ENCODE assay signal across 9 mouse cellular contexts in genomic region chr9:41391591-41392320, GRCm38 (mm10).
DNase-seq lines count a peak whose midpoint lies in the region; ATAC-seq and TF ChIP-seq lines count a peak whose summit lies in the region.
"Had no signal": no experiment of that assay in that cellular context is flagged by ENCODE, and none has a peak within 500 bp of the region (broad histone marks: within the 10 kb centered on the region; RNA-seq: fewer than 3 reads in every experiment).

No protein-coding gene starts in this region.

- no peak overlapping the region for H3K4me3 ChIP-seq in heart, adult 2 months
- H3K4me3 ChIP-seq in hindbrain, embryonic 15.5 days = no peak overlapping the region
- H3K4me3 ChIP-seq in midbrain, embryonic 13.5 days (replicated peaks) = no peak overlapping the region
- no peak overlapping the region for H3K4me3 ChIP-seq in heart, embryonic 12.5 days

- 52% methylated on average over 6 of the region's 6 CpGs for WGBS in heart, adult 2 months
- 31% methylated on average over 6 of the region's 6 CpGs for WGBS in hindbrain, embryonic 15.5 days
- WGBS in midbrain, embryonic 13.5 days = 42% methylated on average over 6 of the region's 6 CpGs
- 57% methylated on average over 6 of the region's 6 CpGs for WGBS in heart, embryonic 12.5 days

- no peak overlapping the region for H3K9ac ChIP-seq in heart, adult 2 months (ENCODE audit: low read depth, low read length)
- H3K9ac ChIP-seq in hindbrain, embryonic 15.5 days = no peak overlapping the region
- no peak overlapping the region for H3K9ac ChIP-seq in midbrain, embryonic 13.5 days (replicated peaks)
- H3K9ac ChIP-seq in heart, embryonic 12.5 days = no peak overlapping the region

- no peaks in the 10 kb centered on the region for H3K36me3 ChIP-seq in heart, adult 2 months (ENCODE audit: control insufficient read depth, insufficient read depth, low read length)
- H3K36me3 ChIP-seq in hindbrain, embryonic 15.5 days = peaks cover 12% of the 10 kb centered on the region
- peaks cover 36% of the 10 kb centered on the region for H3K36me3 ChIP-seq in midbrain, embryonic 13.5 days
- H3K36me3 ChIP-seq in heart, embryonic 12.5 days = peaks cover 10% of the 10 kb centered on the region

- H3K79me2 ChIP-seq in heart, adult 2 months (replicated peaks; ENCODE audit: control insufficient read depth, insufficient read depth, low read length) = no peaks in the 10 kb centered on the region

- DNase-seq in heart, adult 2 months = no peak
- no peak for DNase-seq in heart, adult 9 months (ENCODE audit: low spot score in 2 of 2)
- DNase-seq in brain, embryonic 14.5 days (ENCODE audit: low read depth) = peak; percentile 73
- DNase-seq in thymus, postnatal 0 days (ENCODE audit: low spot score) = no peak
- DNase-seq in gastrocnemius, postnatal 10 days = no peak

- H3K27ac ChIP-seq in heart, adult 2 months = no peak overlapping the region
- peak overlapping the region; percentile 70 for H3K27ac ChIP-seq in hindbrain, embryonic 15.5 days (replicated peaks)
- H3K27ac ChIP-seq in midbrain, embryonic 13.5 days = peak overlapping the region; percentile 27
- no peak overlapping the region for H3K27ac ChIP-seq in heart, embryonic 12.5 days (ENCODE audit: poor library complexity, severe bottlenecking)
- H3K27ac ChIP-seq: stomach, postnatal 0 days had no signal

- no peak for TF ChIP-seq EP300 in heart, adult 2 months (IDR thresholded peaks at IDR 0.05; ENCODE audit: insufficient read depth, low read depth, low read length)

- H3K4me1 ChIP-seq in heart, adult 2 months (ENCODE audit: control insufficient read depth, insufficient read depth, low read length) = peaks cover 2% of the 10 kb centered on the region; the same call in 1 of the 2 replicates
- H3K4me1 ChIP-seq in hindbrain, embryonic 15.5 days (replicated peaks) = peaks cover 20% of the 10 kb centered on the region; the same call in 1 of the 2 replicates
- peaks cover 36% of the 10 kb centered on the region for H3K4me1 ChIP-seq in midbrain, embryonic 13.5 days (replicated peaks)
- peaks cover 12% of the 10 kb centered on the region for H3K4me1 ChIP-seq in heart, embryonic 12.5 days (replicated peaks)

- no peaks in the 10 kb centered on the region for H3K9me3 ChIP-seq in hindbrain, embryonic 15.5 days
- H3K9me3 ChIP-seq in midbrain, embryonic 13.5 days = no peaks in the 10 kb centered on the region
- no peaks in the 10 kb centered on the region for H3K9me3 ChIP-seq in heart, embryonic 12.5 days (replicated peaks)

- no peak for TF ChIP-seq POLR2A in heart, adult 2 months (IDR thresholded peaks at IDR 0.05; ENCODE audit: insufficient read depth, low read depth, low read length)
- TF ChIP-seq POLR2A in brain, embryonic 14.5 days (IDR thresholded peaks at IDR 0.05; ENCODE audit: borderline replicate concordance, extremely low read depth, insufficient read depth, insufficient read length, poor library complexity, severe bottlenecking) = no peak

- no peak for ATAC-seq in hindbrain, embryonic 15.5 days (ENCODE audit: low FRiP score, low read depth)
- no peak for ATAC-seq in midbrain, embryonic 13.5 days
- no peak for ATAC-seq in heart, embryonic 12.5 days (ENCODE audit: insufficient number of reproducible peaks, low FRiP score)

- intact Hi-C loops in heart, adult 2 months (cut with DNase I) = loop anchor here (1.0 to 5.0 kb wide), 2 partner anchors 64 to 163 kb away; no protein-coding TSS in a partner anchor

- TF ChIP-seq CTCF in heart, adult 2 months (IDR thresholded peaks at IDR 0.05) = peak; percentile 59
- no peak for TF ChIP-seq CTCF in brain, embryonic 14.5 days (IDR thresholded peaks at IDR 0.05; ENCODE audit: borderline replicate concordance, extremely low read depth, insufficient read depth, insufficient read length)

- no peak overlapping the region for H3K4me2 ChIP-seq in hindbrain, embryonic 15.5 days
- H3K4me2 ChIP-seq in midbrain, embryonic 13.5 days (replicated peaks) = no peak overlapping the region
- H3K4me2 ChIP-seq in heart, embryonic 12.5 days = no peak overlapping the region

- H3K27me3 ChIP-seq in heart, adult 2 months (ENCODE audit: control insufficient read depth, insufficient read depth, low read length) = no peaks in the 10 kb centered on the region
- no peaks in the 10 kb centered on the region for H3K27me3 ChIP-seq in hindbrain, embryonic 15.5 days
- no peaks in the 10 kb centered on the region for H3K27me3 ChIP-seq in midbrain, embryonic 13.5 days
- H3K27me3 ChIP-seq in heart, embryonic 12.5 days (replicated peaks) = no peaks in the 10 kb centered on the region

Comparison
In these comparisons a context has a peak if more than half of its experiments do, and no peak if none do; other contexts are left out.
1. H3K27ac ChIP-seq: peak in hindbrain, embryonic 15.5 days (single experiment) and midbrain, embryonic 13.5 days (single experiment); none in heart, adult 2 months (single experiment) and heart, embryonic 12.5 days (single experiment).